Mouse (Mus musculus) kidney, adult 2 months (tissue): ENCODE measurements at regions not wholly inside any gene's neighbourhood (a gene's known extent, or its start where the extent isn't known, plus 50 kb on each side); places are given as distances from the start of the nearest gene placed in this dataset.

Source experiments
- CTCF ChIP-seq: fragments of 200-500 bp; conservative IDR thresholded peaks from 2 replicates; pipeline ENCODE4 v1.5.1; 2011; ENCODE audit warnings: low read depth, mild to moderate bottlenecking, control low read depth, low read length, moderate library complexity, mixed read lengths; ENCODE audit not compliant: insufficient read depth, insufficient read length
- POLR2A ChIP-seq: fragments of 200-500 bp; IDR thresholded peaks from one replicate; pipeline ENCODE4 v1.6.1; 2011; ENCODE audit warnings: low read depth, low read length, control low read depth

GRCm38 (mm10) chr5:119331461-119331860 lies 339.0 kb upstream of the Tbx3 start:
- TF ChIP-seq CTCF (no peak), POLR2A (no peak)
